Mouse (Mus musculus) heart, adult 10 weeks (tissue): ENCODE measurements around the gene D030056L22Rik. TPM values are rescaled to one million over a fixed set of nuclear protein-coding genes. Genes with fewer than 3 reads are reported as not detected.

Experiments used
- polyA plus RNA-seq: library from polyadenylated mRNA; stranded (reverse); fragments of 350-450 nt; fragmentation: Illumina TruSeq; extraction: RNeasy Lipid Tissue Mini Kit (QIAGEN cat#74804); gene quantifications from one replicate; pipeline ENCODE4 v1.2.3, GENCODE M21; 2014; ENCODE audit warnings: low read depth, low replicate concordance

D030056L22Rik gene
- polyA plus RNA-seq = 13.9 TPM

DNA sequence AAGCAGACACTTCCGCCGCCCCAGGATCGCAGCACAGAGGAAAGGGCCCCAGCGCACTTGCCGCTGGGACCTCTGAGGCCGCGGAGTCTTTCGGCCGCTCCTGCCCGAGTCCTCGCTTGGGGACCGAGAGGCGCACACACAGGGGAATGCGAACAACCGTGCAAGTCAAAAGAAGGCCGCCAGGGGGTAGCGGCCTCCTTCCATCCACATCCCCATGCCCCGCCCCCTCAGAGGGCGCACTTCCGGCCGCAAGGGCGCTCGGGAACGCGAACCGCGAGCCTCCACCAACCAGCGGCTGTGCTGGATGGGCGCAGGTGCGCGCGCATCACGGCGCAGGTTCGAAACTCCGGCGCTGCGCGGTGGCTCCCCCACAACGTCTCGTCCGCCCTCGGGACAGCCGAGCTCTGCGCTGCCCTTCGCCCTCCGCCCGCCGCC lies at the start of gene D030056L22Rik:
Gene D030056L22Rik (plus strand): TSS at position 328 of the 435 bp plus-strand sequence.

DNA sequence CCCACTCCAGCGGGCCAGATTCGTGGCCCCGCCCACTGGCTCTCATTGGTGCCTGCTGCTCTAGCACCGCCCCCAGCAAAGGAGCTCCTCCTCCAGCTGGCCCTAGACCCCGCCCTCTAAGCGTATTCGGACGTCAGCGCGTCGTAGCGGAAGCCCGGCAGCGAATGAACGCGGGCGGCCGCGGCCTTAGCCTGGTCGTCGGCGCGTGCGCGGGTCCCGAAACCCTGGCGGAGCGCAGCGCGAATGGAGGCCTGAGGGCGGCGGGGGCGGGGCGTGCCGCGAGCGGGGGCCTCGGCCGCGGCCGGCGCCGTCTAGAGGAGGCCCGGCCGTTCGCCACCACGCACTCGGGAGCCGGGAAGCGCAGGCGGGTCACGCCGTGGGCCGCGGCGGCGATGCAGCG lies 42.4 kb upstream of the D030056L22Rik start, which contains the start of gene Carnmt1:
Gene Carnmt1 (plus strand): TSS at position 157 of the 400 bp plus-strand sequence.

DNA sequence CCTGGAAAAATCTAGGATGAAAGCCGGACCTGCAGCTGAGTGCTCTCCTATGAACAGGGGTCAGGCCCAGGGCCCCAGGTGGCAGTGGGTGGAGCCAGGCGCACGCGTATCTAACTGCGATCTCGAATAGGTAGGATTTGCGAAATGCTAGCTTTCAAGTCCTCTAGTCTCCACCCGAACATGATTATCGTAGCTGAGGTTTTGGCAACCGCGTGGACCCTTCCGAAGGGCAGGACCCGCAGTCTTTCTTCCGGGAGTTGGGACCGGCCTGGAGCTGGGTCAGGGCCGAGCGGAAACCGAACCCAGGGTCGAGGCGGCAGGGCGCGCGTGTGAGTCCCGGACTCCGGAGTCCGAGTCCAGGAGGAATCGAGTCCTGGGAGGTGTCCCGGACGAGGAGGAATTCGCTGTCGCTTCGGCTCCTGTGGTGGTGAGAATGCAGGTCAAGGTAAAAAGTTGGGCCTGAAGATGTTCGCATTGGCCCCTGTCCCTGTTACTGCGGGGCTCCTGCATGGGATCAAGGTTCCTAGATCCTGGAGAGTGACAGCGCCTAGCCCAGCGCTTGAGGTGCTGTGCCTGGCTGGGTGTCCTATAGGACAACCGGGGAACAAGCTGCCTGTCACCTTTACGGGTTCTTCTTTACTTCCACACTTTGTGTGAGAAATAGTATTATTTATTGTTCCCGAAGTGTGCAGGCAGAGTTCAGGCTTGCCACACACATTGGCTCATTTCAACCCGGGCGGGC lies 36.8 kb downstream of the D030056L22Rik start, which contains the start of gene Trpm6:
Gene Trpm6 (plus strand): TSS at position 386 of the 742 bp plus-strand sequence.

Other genes with a start within 250 kb of the D030056L22Rik start
- 46.7 TPM for gene Ostf1, start 81.4 kb upstream of the D030056L22Rik start, polyA plus RNA-seq
- 4.6 TPM for gene Nmrk1, start 81.2 kb upstream of the D030056L22Rik start, polyA plus RNA-seq
- gene Carnmt1, start 42.4 kb upstream of the D030056L22Rik start, polyA plus RNA-seq = 40.4 TPM
- 0.26 TPM for gene Trpm6, start 36.8 kb downstream of the D030056L22Rik start, polyA plus RNA-seq